Mouse (Mus musculus) liver, embryonic 14.5 days (tissue): Measurements from ENCODE around the gene Cma2. TPM values are rescaled to one million over a fixed set of nuclear protein-coding genes. Genes with fewer than 3 reads are reported as not detected.
"Not testable (repeated sequence)": the region's sequence is repeated elsewhere in the genome, so short reads cannot be mapped to it uniquely, and the experiment has no call there.

Experiments
- ATAC-seq: fragments of 200-750 bp; cut with Nextera tagmentation; 2 replicates; pipeline ENCODE4 v1.8.0; 2017; ENCODE audit warnings: moderate number of reproducible peaks, mild to moderate bottlenecking, moderate library complexity; ENCODE audit not compliant: insufficient read depth
- DNase-seq, 3 experiments: peaks; one replicate each; pipeline ENCODE4 v3.0.0-alpha.2; 2012 to 2013; ENCODE audit warnings: low read depth in 3 of 3, low spot score in 3 of 3
- H3K27ac ChIP-seq: fragments of 300-500 bp; sonication (generic); 2 replicates; pipeline ENCODE4 v1.5.1; 2014; ENCODE audit warnings: moderate library complexity, mild to moderate bottlenecking, control low read depth, inconsistent platforms
- H3K27me3 ChIP-seq: fragments of 300-500 bp; sonication (generic); 2 replicates; pipeline ENCODE4 v1.6.1; 2014; ENCODE audit warnings: mild to moderate bottlenecking, low read length, moderate library complexity; ENCODE audit not compliant: control insufficient read depth, insufficient read depth
- H3K36me3 ChIP-seq: fragments of 300-500 bp; sonication (generic); replicated peaks from 2 replicates; pipeline ENCODE4 v1.6.1; 2014; ENCODE audit warnings: low read depth; ENCODE audit not compliant: control insufficient read depth, insufficient read depth
- H3K4me1 ChIP-seq, 2 experiments: fragments of 200-500 bp in 1 of 2; fragments of 300-500 bp in 1 of 2; sonication (generic) in 1 of 2; replicated peaks; 2 replicates each; pipeline ENCODE4 v1.6.1; 2012 to 2014; ENCODE audit warnings: antibody characterized with exemption in 1 of 2, inconsistent platforms in 1 of 2, low read length in 1 of 2; ENCODE audit not compliant: control insufficient read depth in 2 of 2, insufficient read depth in 2 of 2
- H3K4me2 ChIP-seq: fragments of 300-500 bp; sonication (generic); 2 replicates; pipeline ENCODE4 v1.6.1; 2014; ENCODE audit warnings: low read depth, mild to moderate bottlenecking, control low read depth, moderate library complexity
- H3K4me3 ChIP-seq, 2 experiments: fragments of 200-500 bp in 1 of 2; fragments of 300-500 bp in 1 of 2; sonication (generic) in 1 of 2; 2 replicates each; pipeline ENCODE4 v1.5.1; 2012 to 2014; ENCODE audit warnings: low read depth in 2 of 2, low read length in 2 of 2, mild to moderate bottlenecking in 2 of 2, control low read depth in 1 of 2, inconsistent platforms in 1 of 2, moderate library complexity in 1 of 2; ENCODE audit not compliant: insufficient read depth in 1 of 2
- H3K9ac ChIP-seq: fragments of 300-500 bp; sonication (generic); replicated peaks from 2 replicates; pipeline ENCODE4 v1.6.1; 2014; ENCODE audit warnings: mild to moderate bottlenecking, control low read depth, moderate library complexity
- H3K9me3 ChIP-seq: fragments of 300-500 bp; sonication (generic); 2 replicates; pipeline ENCODE4 v1.6.1; 2016; ENCODE audit warnings: low read length, mixed read lengths; ENCODE audit not compliant: control insufficient read depth
- CTCF ChIP-seq: IDR thresholded peaks from 2 replicates; pipeline ENCODE4 v1.5.1; 2016; ENCODE audit warnings: antibody characterized with exemption, low read depth, control low read depth
- EP300 ChIP-seq: IDR thresholded peaks from 2 replicates; pipeline ENCODE4 v1.6.1; 2016; ENCODE audit warnings: antibody characterized with exemption, low read depth
- WGBS: fragments of 180-500 bp; shearing (Covaris S2); extraction: QIAGEN DNeasy Blood & Tissue Kit; methylation state at CpG from one replicate; pipeline ENCODE4 v1.1.7; 2014; ENCODE audit not compliant: insufficient replicate concordance; 5-methylcytosine and 5-hydroxymethylcytosine counted together
- polyA plus RNA-seq, 2 experiments: library from polyadenylated mRNA; depleted of rRNA in 1 of 2; stranded (reverse) in 1 of 2; unstranded in 1 of 2; fragments of >200 nt; fragmentation: Nextera tagmentation in 1 of 2; extraction: Ambion mirVana in 1 of 2; gene quantifications; 2 replicates each; pipeline versions ENCODE4 v1.2.1 to v1.2.3; 2012 to 2014

Gene Cma2
- polyA plus RNA-seq, 2 experiments, result not detected

- peaks cover 0 to 6% of the 10 kb centered on the region in 2 experiments; a peak in 2 of 4 replicates for H3K4me1 ChIP-seq
- no peak overlapping the region for H3K9ac ChIP-seq
- no peak overlapping the region for H3K4me2 ChIP-seq
- no peak for DNase-seq
- 31% methylated on average over 11 of the region's 11 CpGs for WGBS
- TF ChIP-seq EP300, result no peak
- no peak for TF ChIP-seq CTCF
- H3K4me3 ChIP-seq, result no peak overlapping the region
- no peak overlapping the region for H3K27ac ChIP-seq
- no peak for ATAC-seq
- H3K36me3 ChIP-seq, result no peaks in the 10 kb centered on the region
- no peaks in the 10 kb centered on the region for H3K9me3 ChIP-seq
- no peaks in the 10 kb centered on the region for H3K27me3 ChIP-seq
Observed at GRCm38 (mm10) chr14:55943601-55944000, 7.2 kb upstream of the Cma2 start.

DNA sequence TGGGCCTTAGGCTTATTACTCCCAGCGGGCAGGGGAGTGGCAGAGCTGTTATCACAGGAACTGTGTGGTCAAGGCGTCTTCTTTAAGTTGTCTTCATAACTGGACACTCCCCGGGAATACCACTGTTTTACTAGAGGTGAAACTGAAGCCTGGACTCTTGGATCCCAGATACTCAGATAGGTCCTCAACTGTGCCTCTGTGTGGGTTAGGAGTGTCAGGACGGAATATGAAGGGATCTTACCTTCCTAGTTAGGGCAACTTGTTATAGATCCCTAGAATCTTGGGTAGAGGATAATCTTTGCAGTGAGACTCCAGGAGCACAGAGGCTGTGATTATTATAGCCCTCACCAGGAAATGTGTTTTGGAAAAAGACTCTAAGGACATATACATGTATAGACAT, 6.2 kb upstream of the Cma2 start, which contains the start of gene Cma1:
Gene Cma1 (minus strand): TSS at position 101 of the 400 bp plus-strand sequence.
- 34% methylated on average over 4 of the region's 4 CpGs for WGBS
- TF ChIP-seq EP300 (no peak), CTCF (no peak)
- H3K27ac ChIP-seq, result no peak within 1 kb of the TSS

DNA sequence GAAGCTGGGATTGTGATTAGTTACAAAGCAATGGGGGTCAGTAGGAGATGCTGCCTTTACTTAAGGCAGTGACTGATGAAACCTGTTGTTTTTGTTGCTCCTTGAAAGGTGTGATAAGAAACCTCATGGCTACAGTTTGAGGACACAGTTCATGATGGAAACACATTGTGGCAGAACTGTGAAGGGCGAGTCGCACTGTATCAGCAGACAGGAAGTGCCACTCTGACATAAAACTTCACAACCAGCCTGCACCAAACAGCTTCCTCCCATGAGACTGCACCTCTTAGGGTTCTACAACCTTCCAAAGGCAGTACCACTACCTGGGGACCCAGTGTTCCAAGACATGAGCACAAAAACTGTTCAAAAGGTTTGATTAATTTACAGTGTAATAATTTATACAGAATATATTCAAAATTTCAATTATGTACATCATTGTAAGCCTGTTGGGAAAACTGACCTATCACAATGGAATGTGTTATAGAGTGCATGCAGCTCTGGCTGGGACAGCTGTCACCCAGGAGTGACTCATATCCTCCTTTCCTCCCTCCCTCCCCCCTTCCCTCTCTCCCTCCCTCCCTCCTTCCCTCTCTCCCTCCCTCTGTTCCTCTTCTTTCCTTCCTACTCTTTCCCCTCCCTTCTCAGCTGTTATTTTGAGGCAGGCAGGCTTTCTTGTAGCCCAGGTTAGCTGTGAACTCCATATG, 4.4 kb upstream of the Cma2 start:
- Histone ChIP-seq H3K4me2 (no peak overlapping the region), H3K36me3 (no peaks in the 10 kb centered on the region), H3K27me3 (no peaks in the 10 kb centered on the region), H3K4me3 (no peak overlapping the region), H3K4me1 (peaks cover 0 to 11% of the 10 kb centered on the region in 2 experiments; a peak in 2 of 4 replicates), H3K27ac (no peak overlapping the region), H3K9ac (no peak overlapping the region), H3K9me3 (no peaks in the 10 kb centered on the region)
- DNase-seq (no peak), ATAC-seq (no peak)
- 6% methylated on average over 2 of the region's 2 CpGs for whole genome bisulfite sequencing
- no peak for TF ChIP-seq CTCF
- no peak for TF ChIP-seq EP300

More for the DNA sequence above, 6.2 kb upstream of the Cma2 start, which contains the start of gene Cma1:
- no peak for ATAC-seq
- H3K36me3 ChIP-seq, result no peaks in the 10 kb centered on the region
- no peaks in the 10 kb centered on the region for H3K9me3 ChIP-seq
- no peak within 1 kb of the TSS for H3K4me3 ChIP-seq
- no peak within 1 kb of the TSS for H3K9ac ChIP-seq
- no peak within 1 kb of the TSS for H3K4me2 ChIP-seq
- no peaks in the 10 kb centered on the region for H3K27me3 ChIP-seq
- H3K4me1 ChIP-seq, result peaks cover 0 to 6% of the 10 kb centered on the region in 2 experiments; a peak in 2 of 4 replicates
- DNase-seq, result no peak

- DNase-seq (no peak), ATAC-seq (no peak)
- Histone ChIP-seq H3K36me3 (no peaks in the 10 kb centered on the region), H3K27ac (no peak overlapping the region), H3K4me3 (no peak overlapping the region), H3K4me1 (no peaks in the 10 kb centered on the region), H3K4me2 (no peak overlapping the region), H3K9ac (no peak overlapping the region), H3K9me3 (no peaks in the 10 kb centered on the region), H3K27me3 (no peaks in the 10 kb centered on the region)
- 55% methylated on average over 1 of the region's 1 CpGs for WGBS
- TF ChIP-seq EP300 (no peak), CTCF (no peak)
Observed at GRCm38 (mm10) chr14:55963263-55963662, 12.5 kb downstream of the Cma2 start.

DNA sequence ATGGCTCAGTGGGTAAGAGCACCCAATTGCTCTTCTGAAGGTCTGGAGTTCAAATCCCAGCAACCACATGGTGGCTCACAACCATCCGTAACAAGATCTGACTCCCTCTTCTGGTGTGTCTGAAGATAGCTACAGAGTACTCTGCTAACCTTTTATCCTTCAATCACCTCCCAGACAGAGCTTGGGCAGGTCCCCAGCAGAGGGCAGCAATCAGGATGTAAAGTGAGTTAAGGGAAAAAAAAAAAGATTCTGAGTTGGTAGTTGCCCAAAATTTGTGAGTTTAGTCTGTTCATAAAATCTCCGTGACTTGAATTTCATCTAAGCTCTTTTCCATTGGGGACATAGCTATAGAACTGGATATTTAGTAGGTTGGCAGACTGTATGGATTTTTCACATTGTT, 13.1 kb downstream of the Cma2 start:
- H3K4me3 ChIP-seq, ATAC-seq, H3K27me3 ChIP-seq, H3K36me3 ChIP-seq, H3K4me1 ChIP-seq, H3K27ac ChIP-seq, DNase-seq, H3K9ac ChIP-seq, H3K4me2 ChIP-seq, H3K9me3 ChIP-seq: not testable (repeated sequence)
- peak; percentile 33; the same call in 1 of the 2 replicates for TF ChIP-seq CTCF
- 46% methylated on average over 2 of the region's 2 CpGs for WGBS
